Mouse (Mus musculus) gastrocnemius, adult 2 months (tissue): ENCODE results near the gene Rnf43. TPM values are rescaled to one million over a fixed set of nuclear protein-coding genes. Genes with fewer than 3 reads are reported as not detected.

ENCODE experiments used
- DNase-seq: peaks from one replicate; pipeline ENCODE4 v3.0.0; 2022
- H3K27ac ChIP-seq: fragments of 200-600 bp; 2 replicates; pipeline ENCODE4 v1.8.1; 2022; ENCODE audit warnings: mild to moderate bottlenecking
- H3K4me3 ChIP-seq: fragments of 200-600 bp; 2 replicates; pipeline ENCODE4 v1.8.1; 2022; ENCODE audit warnings: mild to moderate bottlenecking, moderate library complexity
- CTCF ChIP-seq: fragments of 200-600 bp; IDR thresholded peaks from 2 replicates; pipeline ENCODE4 v1.8.1; 2022; ENCODE audit warnings: antibody characterized with exemption, mild to moderate bottlenecking, moderate library complexity
- intact Hi-C: fragments of 180-260 bp; cut with DNase I; formaldehyde crosslinking; loops from one replicate; pipeline ENCODE4 v1.15.1; 2025
- total RNA-seq, 2 experiments: library from RNA; stranded (reverse); gene quantifications; 2 replicates each; pipeline ENCODE4 v1.2.3; 2021

Gene Rnf43
- total RNA-seq, 2 experiments from 2014 or later, result 0.39 to 0.89 TPM

- TF ChIP-seq CTCF, result no peak
- Histone ChIP-seq H3K4me3 (peak overlapping the region; percentile 70), H3K27ac (peak overlapping the region; percentile 43; the same call in 1 of the 2 replicates)
- intact Hi-C loops, result loop anchor here (2.0 to 5.0 kb wide), 2 partner anchors 74 to 108 kb away; partner anchors contain the start of gene Supt4a
- DNase-seq, result no peak
These were observed 300 bp downstream of the Rnf43 start for GRCm38 (mm10) chr11:87662822-87663221.

GRCm38 (mm10) chr11:87663948-87664347 is 1.4 kb downstream of the Rnf43 start:
- intact Hi-C loops, result loop anchor here (2.0 to 5.0 kb wide), 2 partner anchors 73 to 107 kb away; partner anchors contain the start of gene Supt4a
- no peak for TF ChIP-seq CTCF
- Histone ChIP-seq H3K4me3 (no peak overlapping the region), H3K27ac (no peak overlapping the region)
- DNase-seq, result no peak

- no peak for TF ChIP-seq CTCF
- H3K4me3 ChIP-seq, result no peak overlapping the region
- DNase-seq, result no peak
- H3K27ac ChIP-seq, result no peak overlapping the region
- intact Hi-C loops, result loop anchor here (5.0 kb wide), 1 partner anchor 73 kb away; the partner anchor contains the start of gene Supt4a
These were observed 2.0 kb downstream of the Rnf43 start for GRCm38 (mm10) chr11:87664521-87664920.

GRCm38 (mm10) chr11:87665224-87665623 is 2.7 kb downstream of the Rnf43 start:
- intact Hi-C loops, result no loop called here
- no peak for TF ChIP-seq CTCF
- Histone ChIP-seq H3K4me3 (no peak overlapping the region), H3K27ac (no peak overlapping the region)
- DNase-seq, result no peak

GRCm38 (mm10) chr11:87665658-87666057 is 3.1 kb downstream of the Rnf43 start:
- Histone ChIP-seq H3K4me3 (no peak overlapping the region), H3K27ac (no peak overlapping the region)
- no peak for TF ChIP-seq CTCF
- intact Hi-C loops, result no loop called here
- no peak for DNase-seq

GRCm38 (mm10) chr11:87666256-87667035 is 3.9 kb downstream of the Rnf43 start:
- no peak overlapping the region for H3K4me3 ChIP-seq
- no peak for TF ChIP-seq CTCF
- no peak overlapping the region for H3K27ac ChIP-seq
- DNase-seq, result no peak
- intact Hi-C loops, result no loop called here

- DNase-seq, result no peak
- no peak overlapping the region for H3K27ac ChIP-seq
- no peak overlapping the region for H3K4me3 ChIP-seq
- intact Hi-C loops, result no loop called here
- TF ChIP-seq CTCF, result no peak
These were observed 4.9 kb downstream of the Rnf43 start for GRCm38 (mm10) chr11:87667107-87668090.

GRCm38 (mm10) chr11:87673282-87673681 is 10.8 kb downstream of the Rnf43 start:
- intact Hi-C loops, result no loop called here
- H3K4me3 ChIP-seq, result no peak overlapping the region
- DNase-seq, result no peak
- H3K27ac ChIP-seq, result no peak overlapping the region
- no peak for TF ChIP-seq CTCF

- intact Hi-C loops, result no loop called here
- Histone ChIP-seq H3K4me3 (no peak overlapping the region), H3K27ac (no peak overlapping the region)
- no peak for DNase-seq
- TF ChIP-seq CTCF, result no peak
These were observed 13.1 kb downstream of the Rnf43 start for GRCm38 (mm10) chr11:87675606-87676005.

GRCm38 (mm10) chr11:87677756-87678155 is 15.2 kb downstream of the Rnf43 start:
- DNase-seq, result no peak
- TF ChIP-seq CTCF, result no peak
- intact Hi-C loops, result no loop called here
- Histone ChIP-seq H3K27ac (no peak overlapping the region), H3K4me3 (no peak overlapping the region)

- DNase-seq, result no peak
- H3K4me3 ChIP-seq, result no peak overlapping the region
- intact Hi-C loops, result no loop called here
- H3K27ac ChIP-seq, result no peak overlapping the region
- no peak for TF ChIP-seq CTCF
These were observed 16.0 kb downstream of the Rnf43 start for GRCm38 (mm10) chr11:87678545-87678944.

GRCm38 (mm10) chr11:87678976-87679375 is 16.5 kb downstream of the Rnf43 start:
- no peak overlapping the region for H3K27ac ChIP-seq
- no peak for DNase-seq
- H3K4me3 ChIP-seq, result no peak overlapping the region
- TF ChIP-seq CTCF, result no peak
- intact Hi-C loops, result no loop called here

GRCm38 (mm10) chr11:87680786-87681185 is 18.3 kb downstream of the Rnf43 start:
- intact Hi-C loops, result no loop called here
- no peak for DNase-seq
- H3K4me3 ChIP-seq, result no peak overlapping the region
- no peak for TF ChIP-seq CTCF
- no peak overlapping the region for H3K27ac ChIP-seq
